Mouse (Mus musculus) urinary bladder, postnatal 4 days (tissue): ENCODE measurements around the gene Csrnp1.

ENCODE experiments used
- DNase-seq, 2 experiments: peaks; one replicate each; pipeline ENCODE4 v3.0.0; 2021 to 2022; ENCODE audit warnings: low spot score in 2 of 2

Gene Csrnp1

DNA sequence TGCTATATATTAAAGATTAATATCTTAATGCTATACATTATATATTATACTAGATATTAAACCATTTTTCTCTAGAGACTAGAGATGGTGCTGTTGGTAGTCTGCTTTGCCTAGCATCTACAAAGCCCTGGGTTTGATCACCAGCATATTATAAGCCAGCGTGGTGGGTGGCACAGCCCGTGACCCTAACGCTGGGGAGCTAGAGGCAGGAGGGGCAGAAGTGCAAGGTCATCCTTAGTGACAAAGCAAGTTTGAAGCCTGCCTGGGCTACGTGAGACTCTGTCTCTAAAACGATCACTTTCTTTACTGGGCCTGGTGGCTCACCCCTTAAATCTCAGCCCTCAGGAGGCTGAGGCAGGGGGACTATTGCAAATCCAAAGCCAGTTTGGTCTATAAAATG, 18.4 kb upstream of the Csrnp1 start:
- no peak for DNase-seq

DNA sequence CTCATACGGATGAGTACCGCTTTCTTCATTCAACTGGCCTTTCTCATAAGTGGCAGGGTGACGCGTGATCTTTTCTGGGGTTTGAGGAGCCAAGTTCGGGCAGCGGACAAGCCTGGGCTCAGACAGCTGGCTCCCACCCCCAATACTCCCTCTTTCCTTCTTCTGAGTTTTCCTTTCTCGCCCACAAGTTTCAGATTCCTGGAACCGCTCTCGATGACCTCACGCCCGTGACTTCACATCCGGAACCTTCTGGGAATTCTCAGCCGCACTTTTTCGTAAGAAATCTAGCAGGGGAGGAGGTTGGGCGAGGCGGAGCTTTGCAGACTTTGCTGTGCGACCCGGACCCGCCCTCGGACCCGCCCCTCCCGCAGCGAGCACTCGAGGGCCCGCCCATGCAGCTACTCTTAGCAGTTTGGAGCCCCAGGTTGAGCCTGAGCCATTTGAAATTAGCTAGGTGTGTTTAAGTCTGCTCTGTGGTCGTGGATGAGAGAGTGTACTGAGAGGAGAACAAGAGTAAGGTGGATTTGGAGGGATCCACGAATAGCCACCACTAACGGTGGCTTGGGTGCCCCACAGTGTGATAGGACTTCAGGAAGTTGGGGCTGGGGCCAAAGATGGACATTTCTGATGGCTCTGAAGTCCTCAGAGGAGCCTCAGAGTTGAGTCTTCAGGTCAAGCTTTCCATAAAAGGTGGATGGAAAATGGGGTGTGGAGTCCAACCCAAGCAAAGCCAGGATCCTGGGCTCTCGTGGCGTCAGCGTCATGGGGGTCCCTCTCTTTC, 17.7 kb upstream of the Csrnp1 start:
- peak; percentile 78 to 88 for DNase-seq

DNA sequence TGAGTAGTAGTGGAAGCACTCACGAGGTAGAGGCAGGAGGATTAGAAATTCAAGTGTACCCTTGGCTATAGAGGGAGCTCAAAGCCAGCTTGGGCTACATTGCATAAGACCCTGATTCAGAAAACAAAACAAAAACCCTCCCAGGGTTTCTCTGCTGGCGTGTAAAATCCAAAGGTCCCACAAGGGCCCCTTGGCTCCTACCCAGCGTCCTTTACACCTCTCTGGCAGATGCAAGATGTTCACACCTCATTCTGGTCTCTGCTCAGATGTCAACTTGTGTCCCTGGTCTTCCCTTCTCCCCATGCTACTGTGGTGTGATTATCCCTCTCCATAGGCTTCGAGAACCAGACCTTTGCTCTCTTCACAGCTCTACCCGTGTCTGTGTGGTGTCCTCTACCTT, 16.3 kb upstream of the Csrnp1 start:
- DNase-seq = no peak

DNA sequence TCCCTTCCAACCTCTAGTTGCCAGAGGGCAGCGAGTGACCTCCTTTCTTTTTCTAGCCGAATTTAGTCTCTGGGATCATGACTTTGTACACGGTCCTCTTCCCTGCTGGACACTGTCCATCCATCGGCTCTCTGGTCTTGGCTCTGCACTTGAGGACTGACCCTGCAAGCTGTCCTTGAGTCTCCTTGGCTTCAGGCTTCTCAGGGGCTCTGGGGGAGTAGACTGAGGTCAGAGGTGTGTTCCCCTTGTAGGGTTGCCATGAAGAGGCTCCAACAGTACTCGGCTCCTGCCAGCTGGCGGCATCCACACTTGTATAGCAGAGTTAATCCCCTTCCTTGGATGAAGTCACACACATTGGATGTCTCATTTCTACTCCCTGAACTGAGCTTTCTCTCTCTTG, 15.2 kb upstream of the Csrnp1 start:
- DNase-seq = peak in 1 of 2 experiments; percentile 63

DNA sequence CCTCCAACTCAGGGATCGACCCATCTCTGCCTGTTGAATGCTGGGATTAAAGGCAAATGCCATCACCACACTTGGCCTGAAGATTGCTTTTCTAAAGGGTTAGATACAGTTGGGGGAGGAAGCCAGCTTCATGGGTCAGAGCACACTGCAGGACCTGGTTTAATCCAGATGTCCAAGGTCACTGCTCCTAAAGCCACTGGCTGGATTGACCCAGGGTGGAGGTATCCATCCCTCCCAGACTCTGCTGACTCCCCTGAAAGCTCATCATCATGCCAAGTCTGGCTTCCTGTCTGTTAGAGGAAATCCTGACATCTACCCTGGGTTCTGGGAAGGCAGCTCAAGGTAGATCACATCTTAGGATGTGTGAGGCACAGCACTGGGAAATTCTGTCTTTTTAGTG, 14.3 kb upstream of the Csrnp1 start:
- DNase-seq = no peak

DNA sequence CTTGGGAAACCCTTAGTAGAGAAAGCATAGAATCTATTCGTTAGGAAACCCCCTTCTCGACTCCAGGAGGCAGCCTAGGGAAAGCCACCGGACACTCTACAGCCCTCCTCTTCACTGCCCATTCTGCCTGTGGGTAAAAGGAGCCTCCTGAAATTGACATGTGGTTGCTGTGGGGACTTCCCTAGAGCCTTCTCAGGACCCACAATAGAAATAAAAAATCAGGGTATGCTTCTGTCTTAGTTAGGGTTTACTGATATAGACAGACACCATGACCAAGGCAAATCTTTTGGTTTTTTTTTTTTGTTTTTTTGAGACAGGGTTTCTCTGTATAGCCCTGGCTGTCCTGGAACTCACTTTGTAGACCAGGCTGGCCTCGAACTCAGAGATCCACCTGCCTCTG, 11.6 kb upstream of the Csrnp1 start:
- DNase-seq = no peak

DNA sequence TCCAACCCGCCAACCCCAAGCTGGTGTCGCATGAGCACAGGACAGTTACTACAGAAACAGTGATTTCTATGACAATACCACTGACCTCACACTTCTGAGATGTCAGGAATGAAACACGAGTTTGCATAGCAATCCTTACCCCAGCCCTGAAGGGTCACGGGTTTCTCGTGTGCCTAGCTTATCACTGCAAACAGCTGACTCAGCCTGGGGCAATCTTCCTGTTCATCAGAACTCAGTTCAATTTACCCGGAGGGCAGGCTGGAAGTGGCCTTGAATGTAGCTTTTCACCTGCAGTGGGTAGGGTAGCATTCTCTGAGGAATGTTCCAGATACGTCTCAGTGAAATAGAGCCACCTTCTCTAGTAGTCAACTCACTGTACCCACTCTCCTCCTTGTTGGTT, 9.7 kb upstream of the Csrnp1 start:
- DNase-seq = no peak

DNA sequence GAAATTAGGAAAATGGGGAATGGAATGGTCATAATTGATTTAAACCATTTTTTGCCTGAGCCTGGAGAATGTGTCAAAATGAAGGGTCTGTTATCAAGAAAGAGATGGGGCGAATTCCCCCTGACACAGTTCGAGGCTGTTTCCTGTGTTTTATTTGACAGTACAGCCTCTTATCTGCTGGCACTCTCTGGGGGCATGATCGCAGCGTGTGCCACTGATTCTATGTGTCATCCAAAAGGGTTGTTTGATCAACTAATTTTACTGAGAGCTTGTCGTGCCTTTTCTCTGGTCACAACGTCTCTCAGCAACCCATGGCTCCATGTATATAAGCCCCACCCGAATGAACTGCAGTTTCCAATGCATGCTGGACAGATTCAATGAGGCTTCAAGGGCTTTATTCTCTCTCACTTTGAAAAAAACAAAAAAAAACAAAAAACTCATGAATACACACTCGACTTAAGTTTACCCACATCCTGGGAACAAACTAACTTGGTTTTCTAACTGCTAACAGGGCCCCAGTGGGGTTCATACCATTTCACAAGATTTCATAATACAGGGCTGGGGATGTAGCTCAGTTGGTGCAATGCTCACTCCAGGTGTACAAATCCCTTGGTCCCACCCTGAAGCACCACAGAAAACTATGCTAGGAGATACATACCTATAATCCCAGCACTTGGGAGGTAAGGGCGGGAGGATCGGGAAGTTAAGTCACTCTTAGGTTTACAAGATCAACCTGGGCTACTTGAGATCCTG, 8.8 kb upstream of the Csrnp1 start:
- DNase-seq = no peak

DNA sequence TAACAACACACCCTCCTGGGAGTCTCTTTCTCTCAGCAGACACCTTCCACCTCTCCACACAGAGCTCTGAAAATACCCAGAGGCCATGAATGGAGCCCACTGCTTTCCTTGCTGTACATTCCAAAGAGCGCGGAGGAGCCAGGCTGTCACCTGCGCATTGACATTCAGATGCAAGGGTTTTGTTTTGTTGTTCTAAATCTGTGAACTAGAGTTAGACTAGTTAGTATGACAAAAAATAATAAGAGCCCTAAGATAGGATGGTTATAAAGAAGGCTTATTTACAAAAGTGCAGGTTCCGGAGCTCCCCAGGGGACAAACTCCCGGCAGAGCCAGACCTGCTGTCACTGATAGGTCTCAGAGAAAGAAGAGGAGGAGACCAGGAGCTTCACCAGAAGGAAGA, 6.9 kb upstream of the Csrnp1 start:
- DNase-seq = no peak

DNA sequence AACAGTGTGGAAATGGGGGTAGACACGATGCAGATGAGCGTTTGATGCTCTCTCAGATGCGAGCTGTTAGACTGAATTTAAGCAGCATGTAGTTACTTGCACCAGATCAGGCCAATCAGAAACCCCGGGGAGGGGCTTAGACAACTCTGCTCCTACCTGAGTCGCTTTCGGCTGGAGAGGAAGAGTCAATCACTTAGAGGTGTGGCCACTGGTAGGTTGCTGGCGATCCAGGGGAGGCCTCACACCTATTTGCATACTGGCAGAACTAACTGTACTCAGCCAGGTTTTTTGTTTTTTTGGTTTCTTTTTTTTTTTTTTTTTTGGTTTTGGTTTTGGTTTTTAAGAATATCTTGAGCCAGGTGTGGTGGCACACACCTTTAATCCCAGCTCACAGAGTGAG, 3.8 kb upstream of the Csrnp1 start:
- no peak for DNase-seq

DNA sequence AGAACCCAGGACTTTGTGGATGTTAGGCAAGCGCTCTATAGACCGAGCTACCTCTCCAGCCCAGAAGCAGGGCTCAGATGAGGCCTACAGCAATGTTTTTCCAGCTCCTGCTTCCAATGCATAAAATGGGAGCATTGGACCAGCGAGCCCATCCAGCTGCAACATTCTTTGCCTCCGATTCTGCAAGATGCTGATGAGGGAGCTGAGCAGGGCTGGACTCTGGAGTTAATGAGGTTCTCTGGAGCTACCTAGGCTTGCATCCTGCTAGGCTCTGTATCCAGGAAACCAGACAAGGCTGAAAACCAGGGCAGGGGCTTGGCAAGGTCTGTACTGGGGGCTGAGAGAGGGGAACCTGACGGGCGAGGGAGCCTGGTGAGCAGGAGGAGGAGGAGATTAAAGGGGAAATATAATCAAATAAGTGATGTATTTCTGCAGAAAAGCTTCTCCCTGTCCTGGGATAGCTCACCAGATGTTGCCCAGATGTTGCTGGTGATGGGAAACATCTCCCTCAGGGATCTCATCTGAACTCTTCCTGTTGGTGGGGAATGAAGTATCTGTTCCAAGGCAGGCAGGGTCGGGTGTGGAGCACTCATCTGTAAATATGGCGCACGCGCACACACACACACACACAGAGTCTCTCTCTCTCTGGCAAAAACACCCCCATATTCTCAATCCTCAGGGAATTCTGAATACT, 1.6 kb upstream of the Csrnp1 start:
- no peak for DNase-seq

DNA sequence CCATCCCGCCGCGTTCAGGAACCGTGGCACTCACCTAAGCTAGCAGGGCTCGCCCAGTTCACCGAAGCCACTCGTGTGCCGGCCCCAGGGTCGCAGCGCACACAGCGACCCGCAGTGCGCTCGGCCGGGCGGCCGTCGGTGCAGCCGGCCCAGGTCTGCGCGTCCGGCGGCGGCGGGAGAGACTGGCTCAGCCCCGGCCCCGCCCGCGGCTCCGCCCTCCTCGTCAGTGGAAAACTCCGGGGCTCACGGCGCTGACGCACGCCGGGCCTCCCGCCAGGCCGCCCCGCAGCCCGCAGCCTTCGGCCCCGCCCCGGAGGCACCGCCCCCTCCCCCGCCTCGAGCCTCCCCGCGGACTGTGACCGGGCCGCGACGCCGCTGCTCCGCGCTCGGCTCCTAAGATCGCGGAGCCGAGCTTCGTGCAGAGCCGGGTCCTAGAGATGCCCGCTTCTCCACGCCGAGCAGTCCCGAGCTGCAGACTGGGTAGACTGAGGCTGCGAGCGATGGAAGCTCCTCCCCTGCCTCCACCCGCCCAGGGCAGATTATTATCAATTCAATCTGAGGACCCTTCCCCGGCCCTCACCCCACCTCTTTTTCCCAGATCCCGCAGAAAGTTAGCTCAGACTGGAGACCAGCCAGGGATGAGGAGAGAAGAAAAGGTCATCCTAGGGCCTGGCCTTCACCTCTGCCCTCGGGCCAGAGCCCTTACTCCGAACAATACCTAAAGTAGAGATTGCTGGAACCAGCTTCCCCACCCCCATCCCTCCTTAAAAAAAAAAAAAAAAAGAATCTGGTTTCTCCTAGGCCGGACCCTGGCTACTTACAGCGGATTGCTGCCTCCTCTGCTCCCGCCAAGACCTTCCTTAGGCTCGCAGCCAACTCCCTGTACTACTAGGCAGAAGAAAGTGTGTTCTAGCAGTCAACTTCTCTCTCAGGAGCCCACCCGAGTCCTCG, 598 bp downstream of the Csrnp1 start:
- peak; percentile 88 for DNase-seq

DNA sequence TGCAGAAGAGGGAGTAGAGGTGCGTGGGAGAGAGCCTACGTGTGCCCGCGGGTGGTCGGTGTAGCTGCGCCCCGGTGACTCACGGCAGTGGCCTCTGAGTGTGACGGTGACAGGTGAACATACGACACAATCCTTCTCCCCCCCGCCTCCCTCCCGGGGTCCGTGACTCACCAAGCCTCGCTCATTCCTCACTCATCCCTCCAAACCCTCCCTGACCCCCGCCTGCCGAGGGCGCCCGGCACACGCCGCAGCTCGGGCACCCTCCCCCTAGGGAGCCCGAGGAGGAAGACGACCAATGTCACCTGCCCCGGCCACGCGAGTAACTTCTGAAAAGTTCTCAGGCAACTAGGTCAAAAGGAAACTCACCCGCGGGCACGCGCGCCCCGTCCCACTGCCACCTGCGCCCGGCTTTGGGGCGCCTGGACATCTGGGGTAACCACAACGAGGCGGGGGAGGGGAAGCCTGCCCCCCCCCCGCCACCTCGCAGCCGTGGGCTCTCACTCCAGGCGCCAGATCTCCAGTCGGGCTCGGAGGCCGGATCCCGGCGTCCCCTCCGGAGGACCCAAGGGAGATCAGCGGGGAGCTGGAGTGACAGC, 1.4 kb downstream of the Csrnp1 start:
- DNase-seq = peak in 1 of 2 experiments; percentile 52

DNA sequence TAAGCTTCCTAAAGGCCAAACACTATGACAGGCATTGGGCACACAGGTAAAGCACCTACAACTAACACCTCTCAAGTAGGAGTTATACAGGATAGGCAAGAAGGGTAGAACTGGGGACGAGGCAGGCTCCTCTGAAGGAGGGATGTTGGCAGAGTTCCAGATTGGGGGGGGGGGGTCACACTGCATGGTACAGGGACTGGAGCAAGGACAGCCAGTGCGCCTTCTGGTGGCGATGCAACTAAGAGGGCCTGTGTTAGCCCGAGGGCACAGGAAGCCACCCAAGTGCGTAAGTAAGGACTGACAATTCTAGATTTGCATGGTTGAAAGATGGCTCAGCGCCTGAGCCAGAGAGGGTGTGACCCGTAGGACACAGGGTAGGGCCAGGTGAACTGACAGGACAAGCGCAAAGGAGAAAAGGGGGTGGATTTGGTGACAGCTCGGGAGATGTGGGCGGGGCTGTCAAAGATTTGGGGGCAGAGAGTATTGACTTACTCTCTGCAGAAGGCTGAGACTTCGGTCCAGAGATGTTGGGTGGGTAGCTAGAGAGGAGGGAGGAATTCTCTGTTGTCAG, 2.1 kb downstream of the Csrnp1 start:
- no peak for DNase-seq

DNA sequence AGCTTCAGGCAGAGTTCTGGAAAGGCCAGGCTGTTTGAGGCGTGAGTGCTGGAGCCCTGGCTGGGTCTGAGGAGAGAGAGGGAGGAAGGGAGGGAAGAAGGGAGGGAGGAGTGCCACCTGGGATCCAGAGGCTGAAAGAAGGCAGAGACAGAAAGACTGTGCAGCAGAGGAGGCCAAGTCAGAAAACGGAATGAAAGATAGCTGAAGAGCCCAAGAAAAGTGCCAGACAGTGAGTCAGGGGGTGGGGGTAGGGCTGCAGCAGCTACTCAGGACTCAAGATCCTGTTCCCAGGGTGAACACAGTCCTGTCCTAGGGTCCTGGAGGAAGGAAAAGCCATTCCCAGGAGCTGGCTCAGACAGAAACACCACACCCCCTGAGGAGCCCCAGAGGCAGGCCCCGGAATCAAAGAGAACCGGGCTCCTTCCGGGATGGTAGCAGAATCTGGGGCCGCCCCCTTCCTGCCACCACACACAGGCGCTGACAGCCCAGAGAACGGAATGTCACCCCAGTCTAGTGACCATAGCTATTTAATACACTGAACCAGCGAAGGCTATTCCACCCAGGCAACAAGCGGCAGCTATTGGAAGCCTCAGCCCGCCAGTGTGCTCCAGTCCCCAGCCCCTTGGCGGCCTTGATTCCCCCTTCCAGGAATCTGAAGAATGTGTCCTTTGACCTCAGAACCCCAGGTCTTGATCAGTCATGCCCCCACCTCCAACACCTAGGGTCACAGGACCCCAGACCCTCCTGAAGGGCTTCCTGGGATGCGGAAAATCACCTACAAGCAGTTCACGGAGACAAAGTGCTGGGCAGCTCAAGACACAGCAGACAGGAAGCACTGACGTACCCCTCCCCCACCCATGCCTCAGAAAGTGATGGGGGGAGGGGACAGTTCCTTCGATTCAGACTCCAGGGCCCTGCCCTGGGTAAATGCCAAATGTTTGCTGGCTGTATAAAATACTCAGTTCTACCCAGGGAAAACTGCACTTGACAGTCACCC, 3.0 kb downstream of the Csrnp1 start:
- DNase-seq = peak in 1 of 2 experiments; percentile 62

DNA sequence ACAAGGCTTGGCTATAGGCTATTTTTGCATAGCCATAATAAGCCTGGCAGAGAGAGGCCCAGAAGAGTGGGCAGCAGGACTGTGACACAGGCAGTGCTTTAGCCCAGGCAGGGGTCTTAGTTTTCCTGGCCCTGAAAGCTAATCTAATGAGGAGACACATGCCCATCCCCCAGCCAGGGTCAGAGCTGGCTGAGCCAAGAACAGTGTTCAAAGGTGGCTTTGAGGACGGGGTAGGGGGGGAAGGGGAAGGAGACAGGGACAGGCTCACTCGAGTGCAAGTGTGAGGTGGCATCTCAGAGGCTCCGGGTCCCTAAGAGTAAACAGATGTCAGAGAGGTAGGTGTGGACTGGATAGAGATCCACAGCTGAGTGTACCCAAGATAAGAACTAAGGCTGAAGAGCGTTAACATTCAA, 3.7 kb downstream of the Csrnp1 start:
- no peak for DNase-seq

DNA sequence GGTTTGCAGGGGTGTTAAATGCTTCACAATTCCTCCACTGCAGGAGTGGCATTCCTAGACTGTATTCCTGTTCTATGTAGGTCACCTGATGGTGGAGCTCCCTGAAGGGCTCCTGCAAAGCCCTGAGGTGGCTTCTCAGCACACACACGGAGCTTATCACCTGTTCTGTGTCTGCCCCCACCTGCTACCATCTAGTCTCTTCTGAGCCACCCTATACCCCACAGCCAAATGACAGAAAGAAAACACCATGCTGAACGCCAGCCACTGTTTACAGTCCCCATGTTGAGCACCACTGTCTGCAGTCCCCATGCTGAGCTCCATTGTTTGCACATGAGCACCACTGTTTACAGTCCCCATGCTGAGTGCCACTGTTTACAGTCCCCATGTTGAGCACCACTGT, 4.7 kb downstream of the Csrnp1 start:
- DNase-seq = no peak

DNA sequence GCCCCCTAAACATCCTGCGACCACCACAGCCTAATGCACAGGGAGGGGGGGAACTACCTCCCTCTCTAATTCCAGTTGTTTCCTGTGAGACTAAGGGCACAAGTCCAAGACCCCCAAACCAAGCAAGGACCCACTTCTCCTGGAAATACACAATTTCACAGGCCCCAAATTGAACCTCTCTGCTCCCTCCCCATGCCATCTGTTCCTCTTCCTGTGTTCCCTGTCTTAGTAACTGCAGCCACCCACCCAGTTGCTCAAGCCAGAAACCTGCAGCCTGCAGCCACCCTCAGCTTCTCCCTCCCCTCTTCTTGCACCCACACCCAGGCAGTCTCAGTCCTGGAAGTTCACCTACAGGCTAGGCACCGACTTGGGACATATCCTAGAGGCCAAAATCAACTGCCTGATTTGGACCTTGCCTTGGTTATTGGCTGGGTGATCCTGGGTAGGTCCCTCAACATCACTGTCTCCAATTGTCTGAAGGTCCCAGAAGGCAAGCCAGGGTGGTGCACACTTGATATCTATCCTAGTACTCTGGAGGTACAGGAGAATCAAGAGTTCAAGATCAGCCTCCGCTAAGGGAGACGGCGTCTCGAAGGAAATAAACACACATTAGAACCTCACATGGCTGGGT, 5.5 kb downstream of the Csrnp1 start:
- DNase-seq = no peak

DNA sequence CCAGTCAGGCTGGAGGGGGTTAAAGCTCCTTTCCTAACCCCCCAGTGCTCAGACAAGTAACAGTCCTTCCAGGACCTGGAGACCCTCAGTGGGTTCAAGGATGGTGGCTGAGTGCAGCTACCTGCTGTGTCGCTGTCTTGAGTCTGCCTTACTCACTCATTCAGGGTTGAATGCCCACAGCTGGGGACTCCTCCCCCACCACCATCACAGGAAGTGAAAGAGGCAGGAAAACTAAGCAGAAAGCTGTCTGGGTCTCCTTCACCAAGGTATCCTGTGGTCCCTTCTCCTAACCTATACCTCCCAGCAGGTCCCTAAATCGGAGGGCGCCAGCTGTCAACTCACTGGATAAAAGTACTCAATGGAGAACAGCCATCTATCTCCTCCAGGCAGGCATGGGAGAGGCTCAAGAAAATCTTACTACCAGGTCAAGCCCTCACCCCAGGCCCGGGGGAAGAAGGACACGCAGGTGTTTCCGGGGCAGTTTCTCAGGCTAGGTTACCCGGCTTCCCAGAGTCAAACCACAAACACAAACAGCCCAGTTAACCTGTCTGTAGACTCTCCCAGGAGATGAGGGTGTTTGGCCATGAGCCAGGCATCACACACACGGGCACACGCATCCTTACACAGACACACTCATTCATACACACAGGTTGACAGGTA, 6.2 kb downstream of the Csrnp1 start:
- no peak for DNase-seq
